Mouse (Mus musculus) embryonic facial prominence, embryonic 10.5 days (tissue): ENCODE measurements around the gene Chn2. TPM values are rescaled to one million over a fixed set of nuclear protein-coding genes. Genes with fewer than 3 reads are reported as not detected.

Experiments used
- DNase-seq: peaks from one replicate; pipeline ENCODE4 v3.0.0-alpha.2; 2017; ENCODE audit warnings: low spot score
- H3K27ac ChIP-seq: fragments of 300-500 bp; sonication (generic); replicated peaks from 2 replicates; pipeline ENCODE4 v1.5.1; 2016; ENCODE audit warnings: mild to moderate bottlenecking
- H3K27me3 ChIP-seq: fragments of 300-500 bp; sonication (generic); replicated peaks from 2 replicates; pipeline ENCODE4 v1.6.1; 2016; ENCODE audit warnings: low read depth, mild to moderate bottlenecking; ENCODE audit not compliant: poor library complexity, severe bottlenecking
- H3K36me3 ChIP-seq: fragments of 300-500 bp; sonication (generic); replicated peaks from 2 replicates; pipeline ENCODE4 v1.6.1; 2016; ENCODE audit warnings: mild to moderate bottlenecking, moderate library complexity
- H3K4me1 ChIP-seq: fragments of 300-500 bp; sonication (generic); 2 replicates; pipeline ENCODE4 v1.6.1; 2016
- H3K4me3 ChIP-seq: fragments of 300-500 bp; sonication (generic); 2 replicates; pipeline ENCODE4 v1.5.1; 2016; ENCODE audit warnings: mild to moderate bottlenecking, moderate library complexity
- H3K9me3 ChIP-seq: fragments of 300-500 bp; sonication (generic); 2 replicates; pipeline ENCODE4 v1.6.1; 2016; ENCODE audit warnings: mild to moderate bottlenecking
- WGBS: fragments of 180-500 bp; shearing (Covaris S2); methylation state at CpG from one replicate; pipeline ENCODE4 v1.1.7; 2016; 5-methylcytosine and 5-hydroxymethylcytosine counted together
- polyA plus RNA-seq: library from polyadenylated mRNA; unstranded; fragments of >200 nt; fragmentation: Nextera tagmentation; extraction: Ambion mirVana; gene quantifications from 2 replicates; pipeline ENCODE4 v1.2.1, GENCODE M21; 2016

Gene Chn2
- polyA plus RNA-seq, 1 experiment from 2014 or later: 11.3 TPM

DNA sequence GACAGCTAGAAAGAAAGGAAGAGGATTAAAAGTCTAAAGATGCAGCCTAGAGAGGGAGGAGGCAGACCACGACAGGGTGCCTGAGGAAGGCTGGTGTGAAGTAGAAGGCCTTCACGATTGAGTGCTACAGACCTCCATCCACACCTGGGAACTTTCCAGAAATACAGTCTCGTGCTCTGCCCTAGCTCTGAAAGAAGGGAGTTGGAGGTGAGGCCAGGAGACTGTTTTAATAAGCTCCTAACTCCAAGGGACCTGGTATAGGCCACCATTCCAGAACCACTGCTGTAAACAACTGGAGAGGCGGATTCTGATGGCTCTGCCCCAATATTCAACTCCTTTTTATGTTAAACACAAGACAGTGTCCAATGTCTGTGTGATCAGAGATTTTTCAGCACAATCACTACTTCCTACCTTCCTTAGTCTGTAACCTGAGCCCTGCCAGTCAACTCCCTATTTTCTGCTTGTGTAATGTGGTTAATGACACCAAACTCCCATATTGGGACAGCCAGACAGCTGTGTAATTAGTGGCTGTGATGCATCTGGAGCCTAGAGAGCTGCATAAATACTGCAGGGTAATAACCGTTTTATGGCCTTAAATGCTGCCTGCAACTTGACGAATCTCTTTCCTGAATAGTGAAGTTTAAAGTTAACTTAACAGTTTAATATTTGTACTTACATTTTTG lies 109.6 kb downstream of the Chn2 start:
- Histone ChIP-seq H3K9me3 (no peaks in the 10 kb centered on the region), H3K27ac (peak overlapping the region; percentile 2; the same call in 1 of the 2 replicates), H3K4me3 (no peak overlapping the region), H3K4me1 (peaks cover 31% of the 10 kb centered on the region), H3K36me3 (no peaks in the 10 kb centered on the region), H3K27me3 (no peaks in the 10 kb centered on the region)
- no peak for DNase-seq
- 67% methylated on average over 6 of the region's 6 CpGs for WGBS

DNA sequence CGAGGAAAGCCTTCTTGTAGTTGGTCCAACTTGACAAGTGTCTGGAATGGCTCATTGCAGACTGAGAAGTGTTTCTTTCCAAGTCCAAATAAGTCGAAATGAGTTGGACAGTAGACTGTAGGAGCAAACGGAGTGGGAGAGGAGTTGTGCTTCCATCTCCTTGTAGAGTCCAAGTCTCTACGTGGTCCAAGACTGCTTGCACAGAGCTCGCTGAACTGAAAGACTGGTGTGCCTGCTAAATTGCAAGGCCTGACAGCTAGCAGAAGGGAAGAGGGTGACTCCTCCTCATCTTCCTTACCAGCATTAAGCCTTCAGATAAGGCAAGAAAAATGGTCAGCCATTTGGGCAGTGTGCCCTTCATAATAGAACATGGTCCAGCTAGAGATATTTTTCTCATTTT lies 111.5 kb downstream of the Chn2 start:
- DNase-seq: no peak
- Histone ChIP-seq H3K36me3 (no peaks in the 10 kb centered on the region), H3K27me3 (no peaks in the 10 kb centered on the region), H3K9me3 (no peaks in the 10 kb centered on the region), H3K4me3 (no peak overlapping the region), H3K4me1 (peaks cover 30% of the 10 kb centered on the region), H3K27ac (no peak overlapping the region)
- 85% methylated on average over 5 of the region's 5 CpGs for WGBS

DNA sequence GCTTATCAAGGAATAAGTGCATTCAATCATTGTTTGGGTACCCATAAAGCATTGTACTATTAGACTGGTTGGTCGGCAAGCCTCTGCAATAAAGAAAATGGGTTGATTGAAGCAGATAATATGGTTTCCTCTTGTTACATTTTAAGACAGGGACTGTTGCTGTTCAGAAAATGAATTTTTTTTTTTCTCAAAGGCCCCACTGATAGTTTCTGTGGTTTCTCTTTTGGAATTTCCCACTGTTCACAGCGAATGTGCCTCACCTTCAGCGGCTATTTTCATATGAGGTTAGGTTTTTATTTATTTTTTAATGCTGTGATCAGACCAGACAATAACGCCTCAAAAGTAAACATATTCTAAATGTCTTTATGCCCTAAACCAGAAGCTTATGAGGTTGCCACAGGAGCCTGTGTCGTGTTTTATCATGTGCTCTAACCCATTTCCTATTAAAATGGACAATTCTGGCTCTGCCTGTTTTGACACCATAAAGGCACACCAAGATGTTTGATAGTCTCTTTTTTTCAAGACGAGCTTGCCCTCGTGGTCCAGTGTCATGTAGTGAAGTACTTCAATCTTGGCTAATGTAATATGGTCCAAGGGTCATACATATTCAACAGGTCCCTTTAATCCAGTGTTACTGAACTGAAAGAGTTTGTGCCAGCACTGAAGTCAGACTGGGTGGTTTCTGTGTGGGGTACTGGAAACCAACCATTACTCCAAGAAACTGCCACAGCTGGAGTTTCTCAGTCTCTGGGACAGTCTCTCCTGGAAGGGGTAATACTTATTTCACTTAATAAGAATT lies 112.3 kb downstream of the Chn2 start:
- Histone ChIP-seq H3K4me1 (peaks cover 25% of the 10 kb centered on the region), H3K36me3 (no peaks in the 10 kb centered on the region), H3K27me3 (no peaks in the 10 kb centered on the region), H3K9me3 (no peaks in the 10 kb centered on the region), H3K27ac (no peak overlapping the region), H3K4me3 (no peak overlapping the region)
- 85% methylated on average over 7 of the region's 7 CpGs for WGBS
- no peak for DNase-seq

DNA sequence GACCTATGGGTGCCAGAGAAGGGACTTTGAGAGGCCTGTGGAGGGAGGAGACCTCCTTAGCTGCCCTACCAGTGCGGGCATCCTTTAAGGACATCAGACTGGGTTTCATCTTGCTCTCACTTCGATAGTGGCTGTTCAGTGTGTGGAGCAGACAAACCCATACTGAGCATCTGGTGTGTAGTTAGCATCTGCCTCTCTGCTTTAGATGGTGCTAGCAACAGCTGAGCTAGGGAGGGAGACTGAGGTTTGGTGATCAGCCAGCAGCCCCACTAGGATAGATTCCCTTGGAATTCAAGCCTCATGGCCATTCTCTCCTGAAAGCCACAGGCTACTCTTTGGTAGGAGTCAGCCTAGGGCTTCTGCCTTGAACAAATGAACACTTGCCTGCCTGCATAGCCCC lies 117.7 kb downstream of the Chn2 start:
- Histone ChIP-seq H3K4me1 (peaks cover 11% of the 10 kb centered on the region), H3K4me3 (no peak overlapping the region), H3K36me3 (no peaks in the 10 kb centered on the region), H3K27ac (no peak overlapping the region), H3K9me3 (no peaks in the 10 kb centered on the region), H3K27me3 (no peaks in the 10 kb centered on the region)
- WGBS: 97% methylated on average over 2 of the region's 2 CpGs
- no peak for DNase-seq

DNA sequence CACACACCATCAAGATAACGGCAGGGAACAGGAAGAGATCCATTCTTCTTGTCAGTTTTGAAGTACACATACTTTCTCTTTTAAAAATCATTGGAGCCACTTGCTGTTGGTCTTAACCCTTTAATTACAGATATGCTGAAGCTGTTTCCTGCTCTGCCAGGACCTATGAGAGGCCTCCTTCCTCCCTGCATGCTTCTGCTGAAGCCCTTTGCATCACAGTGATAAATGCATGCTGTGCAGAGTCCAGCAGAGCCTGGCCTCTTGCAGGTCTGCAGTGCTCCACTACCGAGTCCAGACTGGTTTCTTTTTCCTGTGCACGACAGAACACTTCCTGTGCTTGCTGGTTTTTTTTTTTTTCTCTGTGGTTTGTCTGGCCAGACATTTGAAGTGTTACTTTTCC lies 119.0 kb downstream of the Chn2 start:
- Histone ChIP-seq H3K27me3 (no peaks in the 10 kb centered on the region), H3K4me3 (no peak overlapping the region), H3K4me1 (peaks cover 11% of the 10 kb centered on the region), H3K36me3 (no peaks in the 10 kb centered on the region), H3K27ac (no peak overlapping the region), H3K9me3 (no peaks in the 10 kb centered on the region)
- DNase-seq: no peak
- WGBS: 49% methylated on average over 3 of the region's 3 CpGs

DNA sequence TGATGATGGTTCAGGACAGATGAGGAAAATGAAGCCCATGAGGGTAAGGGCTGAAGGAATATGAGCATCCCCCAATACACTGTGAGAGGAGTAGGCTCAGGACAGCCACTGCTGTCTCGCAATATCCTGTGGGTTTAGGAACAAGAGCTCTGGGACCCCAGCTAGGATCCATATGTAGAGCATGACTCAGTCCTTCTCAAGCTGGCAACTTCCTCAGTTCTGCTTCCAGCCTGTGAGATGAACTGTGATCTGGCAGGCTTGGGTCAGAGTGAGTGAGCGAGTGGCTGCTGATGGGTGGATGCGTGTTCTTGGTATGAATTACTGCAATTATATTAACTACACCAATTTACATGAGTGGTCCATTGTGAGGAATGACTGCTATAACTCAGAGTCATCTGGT lies 121.3 kb downstream of the Chn2 start:
- H3K27ac ChIP-seq: no peak overlapping the region
- no peaks in the 10 kb centered on the region for H3K27me3 ChIP-seq
- WGBS: 94% methylated on average over 3 of the region's 3 CpGs
- no peak for DNase-seq
- H3K4me3 ChIP-seq: no peak overlapping the region
- H3K36me3 ChIP-seq: no peaks in the 10 kb centered on the region
- peaks cover 7% of the 10 kb centered on the region for H3K4me1 ChIP-seq
- no peaks in the 10 kb centered on the region for H3K9me3 ChIP-seq

DNA sequence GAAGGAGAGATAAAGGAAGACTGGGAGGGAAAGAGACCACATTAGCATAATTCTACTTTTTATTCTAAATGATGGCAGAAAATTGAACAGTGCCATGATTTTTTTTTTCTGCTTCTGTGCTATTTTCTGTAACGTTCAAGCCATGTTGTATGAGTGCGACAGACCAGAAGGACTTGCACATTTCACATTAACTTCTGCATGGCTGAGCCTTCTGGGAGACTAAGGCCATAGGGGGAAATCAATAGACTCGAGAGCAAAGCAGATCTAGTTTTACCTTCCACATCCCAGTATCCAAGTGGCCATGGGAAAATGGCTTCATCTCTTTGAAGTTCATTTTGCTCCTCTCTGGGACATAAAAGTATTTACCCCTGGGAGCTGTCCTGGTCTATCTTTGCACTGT lies 121.9 kb downstream of the Chn2 start:
- Histone ChIP-seq H3K4me1 (peaks cover 7% of the 10 kb centered on the region), H3K9me3 (no peaks in the 10 kb centered on the region), H3K27me3 (no peaks in the 10 kb centered on the region), H3K4me3 (no peak overlapping the region), H3K36me3 (no peaks in the 10 kb centered on the region), H3K27ac (no peak overlapping the region)
- WGBS: 74% methylated on average over 3 of the region's 3 CpGs
- DNase-seq: no peak

DNA sequence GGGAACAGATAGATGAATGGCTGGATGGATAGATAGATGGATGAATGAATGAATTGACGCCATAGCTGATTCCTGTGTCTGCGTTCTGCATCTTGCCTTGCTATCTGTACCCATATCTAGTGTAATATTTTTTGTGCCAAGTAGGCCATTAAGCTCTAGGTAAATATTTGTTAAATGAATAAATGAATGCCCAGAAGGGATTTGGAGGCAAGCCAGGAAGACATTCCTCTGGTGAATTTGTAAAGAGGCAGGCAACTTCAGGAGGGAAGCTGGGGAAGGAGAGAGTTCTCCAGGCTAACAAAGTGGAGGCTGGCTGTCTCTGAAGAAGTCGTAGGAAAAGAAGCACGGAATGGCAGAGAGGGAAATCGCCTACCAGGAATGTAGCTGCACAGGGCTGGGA lies 123.0 kb downstream of the Chn2 start:
- Histone ChIP-seq H3K36me3 (no peaks in the 10 kb centered on the region), H3K4me1 (peaks cover 9% of the 10 kb centered on the region), H3K4me3 (no peak overlapping the region), H3K27ac (no peak overlapping the region), H3K27me3 (no peaks in the 10 kb centered on the region), H3K9me3 (no peaks in the 10 kb centered on the region)
- DNase-seq: no peak
- 86% methylated on average over 5 of the region's 5 CpGs for WGBS

DNA sequence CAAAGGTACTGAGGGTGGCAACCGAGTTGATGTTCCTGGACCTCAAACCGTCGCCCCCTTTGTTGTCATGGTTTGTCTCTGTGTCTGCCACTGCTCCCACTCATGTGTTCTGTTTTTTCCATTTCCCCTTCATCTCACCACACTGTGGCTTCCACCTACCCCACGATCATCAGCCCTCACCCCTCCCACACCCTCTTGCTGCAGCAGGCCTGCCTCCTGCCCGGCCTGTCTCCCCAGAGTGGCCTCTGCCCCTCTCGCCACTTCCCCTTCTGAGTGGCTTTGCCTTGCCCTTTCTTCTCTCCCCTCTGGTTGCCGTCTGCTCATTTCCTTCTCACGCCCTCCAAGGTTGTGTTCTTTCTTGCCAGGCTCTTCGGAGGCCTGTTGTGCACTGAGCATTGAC lies 123.4 kb downstream of the Chn2 start:
- 84% methylated on average over 9 of the region's 9 CpGs for WGBS

DNA sequence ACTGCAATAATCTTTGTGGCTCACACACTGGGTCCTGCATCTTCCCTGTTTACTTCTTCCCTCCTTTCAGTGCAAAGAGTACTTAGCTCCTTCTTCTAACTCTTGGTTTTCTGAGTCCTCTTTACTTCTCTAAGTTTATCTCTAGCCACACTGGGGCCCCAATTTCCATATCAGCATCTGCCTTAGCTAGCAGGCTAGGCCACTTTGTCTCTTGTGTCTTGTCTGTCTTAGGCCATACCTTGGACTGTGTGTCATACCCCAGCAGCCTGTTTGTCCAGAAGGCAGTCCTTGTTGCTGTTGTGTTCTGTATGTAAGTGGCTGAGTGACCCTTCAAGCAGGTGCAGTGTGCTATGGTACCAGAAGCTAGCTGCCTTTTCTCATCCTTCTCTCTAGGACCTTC lies 124.3 kb downstream of the Chn2 start:
- Histone ChIP-seq H3K36me3 (no peaks in the 10 kb centered on the region), H3K4me3 (no peak overlapping the region), H3K27ac (no peak overlapping the region), H3K27me3 (no peaks in the 10 kb centered on the region), H3K4me1 (peaks cover 3% of the 10 kb centered on the region; the same call in 1 of the 2 replicates), H3K9me3 (no peaks in the 10 kb centered on the region)
- no peak for DNase-seq

More for the DNA sequence above, 123.4 kb downstream of the Chn2 start:
- H3K27me3 ChIP-seq: no peaks in the 10 kb centered on the region
- no peaks in the 10 kb centered on the region for H3K9me3 ChIP-seq
- H3K36me3 ChIP-seq: no peaks in the 10 kb centered on the region
- no peak for DNase-seq
- no peak overlapping the region for H3K27ac ChIP-seq
- peaks cover 9% of the 10 kb centered on the region for H3K4me1 ChIP-seq
- H3K4me3 ChIP-seq: no peak overlapping the region

DNA sequence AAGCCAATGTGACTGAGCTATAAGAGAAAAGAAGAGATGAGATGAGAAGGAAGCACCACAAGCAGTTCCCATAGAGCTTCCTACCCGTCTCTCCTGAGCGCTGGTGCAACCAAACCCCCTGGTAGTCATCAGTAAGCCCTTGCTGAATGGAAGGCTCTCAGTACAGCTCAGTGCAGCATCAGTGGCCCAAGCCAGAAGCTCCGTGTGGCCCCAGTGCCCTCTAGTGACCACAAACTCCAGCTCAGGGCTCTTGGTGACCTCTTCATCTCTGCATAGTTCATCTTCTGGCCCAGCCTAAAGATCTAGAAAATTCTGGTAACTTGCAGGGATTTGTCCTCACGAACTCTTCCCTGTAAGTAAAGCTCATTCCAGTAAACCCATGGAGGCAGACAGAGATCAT lies 125.4 kb downstream of the Chn2 start:
- no peak overlapping the region for H3K4me3 ChIP-seq
- H3K27me3 ChIP-seq: no peaks in the 10 kb centered on the region
- no peaks in the 10 kb centered on the region for H3K36me3 ChIP-seq
- 45% methylated on average over 4 of the region's 4 CpGs for WGBS
- H3K9me3 ChIP-seq: no peaks in the 10 kb centered on the region
- peak; percentile 34 for DNase-seq
- H3K27ac ChIP-seq: no peak overlapping the region
- H3K4me1 ChIP-seq: peaks cover 3% of the 10 kb centered on the region; the same call in 1 of the 2 replicates

DNA sequence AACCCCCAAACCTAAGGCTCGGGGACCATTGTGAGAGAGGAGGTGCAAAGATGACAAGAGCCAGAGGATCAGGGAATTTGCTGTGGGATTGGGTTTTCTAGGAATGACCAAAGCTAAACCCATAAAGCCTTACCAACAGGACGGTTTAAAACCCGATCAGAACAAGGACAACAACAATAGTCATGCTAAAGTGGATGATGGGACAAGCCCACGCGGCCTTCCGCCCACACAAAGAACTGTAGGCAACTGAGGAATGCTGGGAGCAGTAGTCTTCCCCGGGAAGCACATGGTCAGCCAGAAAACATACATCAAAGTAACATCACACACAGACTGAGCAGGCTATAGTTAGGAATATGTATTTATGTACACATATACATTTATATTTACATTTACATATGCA lies 125.9 kb downstream of the Chn2 start:
- WGBS: 87% methylated on average over 7 of the region's 7 CpGs

DNA sequence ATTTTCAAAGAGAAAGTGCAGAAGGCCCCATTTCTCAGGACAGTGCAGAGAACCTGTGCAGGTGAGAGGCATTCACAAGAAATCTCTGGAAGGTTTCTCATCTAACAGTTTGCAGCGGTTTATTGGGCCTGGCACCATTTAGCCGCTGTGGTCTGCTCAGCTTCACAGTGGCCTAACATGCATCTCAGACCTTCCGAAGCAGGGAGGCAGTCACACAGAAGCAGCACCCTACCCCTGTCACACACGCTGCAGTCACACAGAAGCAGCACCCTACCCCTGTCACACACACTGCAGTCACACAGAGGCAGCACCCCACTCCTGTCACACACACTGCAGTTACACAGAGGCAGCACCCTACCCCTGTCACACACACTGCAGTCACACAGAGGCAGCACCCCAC lies 126.5 kb downstream of the Chn2 start:
- H3K9me3 ChIP-seq: no peaks in the 10 kb centered on the region
- no peak overlapping the region for H3K4me3 ChIP-seq
- DNase-seq: no peak
- no peaks in the 10 kb centered on the region for H3K36me3 ChIP-seq
- H3K4me1 ChIP-seq: peaks cover 9% of the 10 kb centered on the region
- no peak overlapping the region for H3K27ac ChIP-seq
- WGBS: 87% methylated on average over 4 of the region's 4 CpGs
- H3K27me3 ChIP-seq: no peaks in the 10 kb centered on the region

More for the DNA sequence above, 125.9 kb downstream of the Chn2 start:
- H3K4me3 ChIP-seq: no peak overlapping the region
- H3K36me3 ChIP-seq: no peaks in the 10 kb centered on the region
- no peaks in the 10 kb centered on the region for H3K27me3 ChIP-seq
- H3K9me3 ChIP-seq: no peaks in the 10 kb centered on the region
- H3K27ac ChIP-seq: no peak overlapping the region
- peaks cover 4% of the 10 kb centered on the region for H3K4me1 ChIP-seq
- no peak for DNase-seq
